Mouse (Mus musculus) urinary bladder, postnatal 0 days (tissue): ENCODE measurements around the gene Olfr669. TPM values are rescaled to one million over a fixed set of nuclear protein-coding genes. Genes with fewer than 3 reads are reported as not detected.

Experiments
- polyA plus RNA-seq: library from polyadenylated mRNA; unstranded; fragments of >200 nt; fragmentation: Nextera tagmentation; extraction: Ambion mirVana; gene quantifications from 2 replicates; pipeline ENCODE4 v1.2.1, GENCODE M21; 2015

Olfr669 gene
- polyA plus RNA-seq: not detected in 2 replicates

DNA sequence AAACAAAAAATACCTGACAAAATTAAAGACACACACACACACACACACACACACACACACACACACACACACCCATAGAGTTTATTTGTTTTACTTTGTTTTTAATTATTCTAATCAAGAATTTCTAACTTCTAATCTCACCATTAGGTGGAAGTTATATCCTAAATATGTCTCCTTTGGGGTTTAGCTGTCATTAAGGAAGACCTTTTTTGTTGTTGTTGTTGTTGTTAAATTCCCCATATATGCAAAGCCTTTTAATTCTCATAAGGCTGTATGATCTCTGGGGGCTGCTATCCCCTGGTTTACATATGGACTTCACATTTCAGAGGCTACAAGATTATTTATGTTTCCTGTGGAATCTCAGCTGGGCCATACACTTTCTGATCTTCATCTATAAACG lies at the start of gene Olfr669:
Gene Olfr669, plus strand, starts transcription at position 301 of the 400 bp plus-strand sequence.

GRCm38 (mm10) chr7:104895852-104896251 lies 38.2 kb upstream of the Olfr669 start, which contains the start of gene Olfr666:
Gene Olfr666, minus strand, starts transcription at chr7:104895952.

DNA sequence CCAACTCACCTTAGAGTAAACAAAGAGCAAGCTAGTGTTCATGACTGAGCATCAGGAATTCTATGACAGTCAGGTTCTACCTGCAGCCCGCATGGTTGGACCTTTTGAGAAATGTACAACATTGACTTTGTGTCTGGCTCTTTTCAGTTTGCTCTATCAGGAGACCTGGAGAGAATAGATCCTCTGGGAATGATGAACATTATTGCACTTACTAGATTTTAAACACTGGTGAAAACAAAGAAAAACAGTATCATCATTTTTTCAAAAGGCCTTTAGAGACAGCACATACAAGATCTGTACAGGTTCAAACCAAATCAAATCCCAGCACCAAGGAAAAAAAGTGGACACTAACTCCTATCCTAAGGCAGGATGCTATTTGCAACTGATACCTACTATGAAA lies 12.7 kb upstream of the Olfr669 start, which contains the start of gene Olfr667:
Gene Olfr667, minus strand, starts transcription at position 101 of the 400 bp plus-strand sequence.

GRCm38 (mm10) chr7:104927957-104928356 lies 6.1 kb upstream of the Olfr669 start, which contains the start of gene Olfr668:
Gene Olfr668, minus strand, starts transcription at chr7:104928057.

GRCm38 (mm10) chr7:104962520-104962919 lies 28.5 kb downstream of the Olfr669 start, which contains the start of gene Olfr670:
Gene Olfr670, minus strand, starts transcription at chr7:104962620.

DNA sequence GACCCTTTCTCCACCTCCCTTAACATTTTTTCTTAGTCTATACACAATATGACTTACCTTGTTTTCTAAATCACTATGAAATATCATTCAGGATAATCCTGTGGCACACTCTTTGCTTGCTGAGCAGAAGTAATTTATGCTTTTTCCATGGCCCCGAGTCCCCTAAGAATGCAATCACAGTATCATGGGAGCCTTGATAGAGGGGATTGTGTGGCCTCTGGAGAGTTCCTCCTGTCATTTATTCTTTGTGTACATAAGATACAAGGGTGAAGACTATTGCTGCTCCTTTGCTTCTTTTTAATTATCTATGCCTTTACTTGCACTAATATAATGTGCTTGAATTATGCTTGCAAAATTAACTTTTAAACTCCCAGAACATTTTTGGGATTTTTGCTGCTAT lies 45.0 kb downstream of the Olfr669 start, which contains the start of gene Olfr671:
Gene Olfr671, minus strand, starts transcription at position 101 of the 400 bp plus-strand sequence.

Other genes with a start within 250 kb of the Olfr669 start
- not detected in 2 replicates for gene Olfr661, start 247.7 kb upstream of the Olfr669 start, polyA plus RNA-seq
- not detected in 2 replicates for gene Usp17le, start 156.8 kb upstream of the Olfr669 start, polyA plus RNA-seq
- not detected in 2 replicates for gene Usp17lb, start 91.6 kb upstream of the Olfr669 start, polyA plus RNA-seq
- gene Usp17la, start 77.2 kb upstream of the Olfr669 start, polyA plus RNA-seq: not detected in 2 replicates
- gene Olfr665, start 56.2 kb upstream of the Olfr669 start, polyA plus RNA-seq: not detected in 2 replicates
- not detected in 2 replicates for gene Olfr666, start 38.3 kb upstream of the Olfr669 start, polyA plus RNA-seq
- not detected in 2 replicates for gene Olfr667, start 12.8 kb upstream of the Olfr669 start, polyA plus RNA-seq
- not detected in 2 replicates for gene Olfr668, start 6.2 kb upstream of the Olfr669 start, polyA plus RNA-seq
- not detected in 2 replicates for gene Olfr670, start 28.4 kb downstream of the Olfr669 start, polyA plus RNA-seq
- gene Olfr671, start 44.9 kb downstream of the Olfr669 start, polyA plus RNA-seq: not detected in 2 replicates
- gene Olfr672, start 67.8 kb downstream of the Olfr669 start, polyA plus RNA-seq: not detected in 2 replicates
- not detected in 2 replicates for gene Olfr675, start 94.2 kb downstream of the Olfr669 start, polyA plus RNA-seq
- not detected in 2 replicates for gene Olfr676, start 98.5 kb downstream of the Olfr669 start, polyA plus RNA-seq
- gene Olfr677, start 117.1 kb downstream of the Olfr669 start, polyA plus RNA-seq: not detected in 2 replicates
- not detected in 2 replicates for gene Olfr678, start 130.2 kb downstream of the Olfr669 start, polyA plus RNA-seq
- not detected in 2 replicates for gene Olfr679, start 147.0 kb downstream of the Olfr669 start, polyA plus RNA-seq
- not detected in 2 replicates for gene Olfr680-ps1, start 158.6 kb downstream of the Olfr669 start, polyA plus RNA-seq
- not detected in 2 replicates for gene Olfr681, start 182.6 kb downstream of the Olfr669 start, polyA plus RNA-seq
- not detected in 2 replicates for gene Olfr683, start 212.8 kb downstream of the Olfr669 start, polyA plus RNA-seq
- not detected in 2 replicates for gene Olfr684, start 229.4 kb downstream of the Olfr669 start, polyA plus RNA-seq